Mouse (Mus musculus): ENCODE results near the gene Sh2b2. TPM values are rescaled to one million over a fixed set of nuclear protein-coding genes. Genes with fewer than 3 reads are reported as not detected.

Sh2b2 gene
- not detected for polyA plus RNA-seq (2017; shearing (Covaris generic))

DNA sequence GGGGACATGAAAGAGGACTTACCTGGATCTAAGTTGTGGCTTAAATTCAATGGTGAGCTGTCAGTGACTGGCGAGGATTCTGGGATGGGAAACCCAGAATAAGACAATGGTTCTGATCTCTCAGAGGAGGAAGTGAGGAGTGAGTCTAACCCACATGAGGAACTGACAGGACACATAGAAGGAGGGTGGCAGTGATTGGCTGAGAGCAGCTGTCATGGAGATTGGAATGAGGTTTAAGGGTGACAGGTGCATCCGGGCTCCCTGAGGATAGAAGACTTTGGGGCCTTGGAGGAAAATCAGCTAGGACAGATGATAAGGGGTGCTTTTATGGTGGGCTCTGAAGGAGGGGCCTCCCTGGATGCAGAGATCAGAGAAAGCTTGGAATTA is at the start of gene Sh2b2:
Gene Sh2b2, minus strand, starts transcription at position 105 of the 387 bp plus-strand sequence.

GRCm38 (mm10) chr5:136198474-136199391 is 47.6 kb downstream of the Sh2b2 start, which contains the start of gene Prkrip1:
Gene Prkrip1 (minus strand): TSS chr5:136198963.

GRCm38 (mm10) chr5:136170512-136171362 is 75.6 kb downstream of the Sh2b2 start, which contains the start of gene Orai2:
Gene Orai2 (minus strand): TSS chr5:136170713.

Other genes with a start within 250 kb of the Sh2b2 start
- gene Upk3b, start 208.1 kb downstream of the Sh2b2 start, polyA plus RNA-seq (2017; shearing (Covaris generic)): not detected
- not detected for gene Upk3bl, start 192.1 kb downstream of the Sh2b2 start, polyA plus RNA-seq (2017; shearing (Covaris generic))
- 2.1 TPM for gene Rasa4, start 162.6 kb downstream of the Sh2b2 start, polyA plus RNA-seq (2017; shearing (Covaris generic))
- gene Polr2j, start 129.9 kb downstream of the Sh2b2 start, polyA plus RNA-seq (2017; shearing (Covaris generic)): 176 TPM
- gene Lrwd1, start 110.5 kb downstream of the Sh2b2 start, polyA plus RNA-seq (2017; shearing (Covaris generic)): 58.2 TPM
- gene Alkbh4, start 110.4 kb downstream of the Sh2b2 start, polyA plus RNA-seq (2017; shearing (Covaris generic)): 64.1 TPM
- 78.2 TPM for gene Orai2, start 75.8 kb downstream of the Sh2b2 start, polyA plus RNA-seq (2017; shearing (Covaris generic))
- 51.6 TPM for gene Prkrip1, start 47.6 kb downstream of the Sh2b2 start, polyA plus RNA-seq (2017; shearing (Covaris generic))

All from activated CD4-positive, CD25-positive, alpha-beta regulatory T cell, adult 9 weeks (primary cell).